Mouse (Mus musculus): ENCODE data around the gene Ube2v1.
"Not testable (repeated sequence)": the region's sequence is repeated elsewhere in the genome, so short reads cannot be mapped to it uniquely, and the experiment has no call there.

DNA sequence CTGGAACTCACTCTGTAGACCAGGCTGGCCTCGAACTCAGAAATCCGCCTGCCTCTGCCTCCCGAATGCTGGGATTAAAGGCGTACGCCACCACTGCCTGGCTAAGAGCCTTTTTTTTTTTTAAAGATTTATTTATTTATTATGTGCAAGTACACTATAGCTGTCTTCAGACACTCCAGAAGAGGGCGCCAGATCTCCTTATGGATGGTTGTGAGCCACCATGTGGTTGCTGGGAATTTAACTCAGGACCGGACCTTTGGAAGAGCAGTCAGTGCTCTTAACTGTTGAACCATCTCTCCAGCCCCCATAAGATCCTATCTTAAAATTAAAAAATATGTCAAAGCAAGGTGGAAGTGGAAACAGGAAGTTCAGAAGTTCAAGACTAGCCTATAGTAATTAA is 18.6 kb downstream of the Ube2v1 start:
- not testable (repeated sequence) for TF ChIP-seq REST (IDR thresholded peaks at IDR 0.05; ENCODE audit: insufficient read depth, insufficient read length); MAX (IDR thresholded peaks at IDR 0.05; ENCODE audit: low read depth); POLR2A (IDR thresholded peaks at IDR 0.05; ENCODE audit: insufficient read length, low read depth); E2F4 (IDR thresholded peaks at IDR 0.05; ENCODE audit: insufficient read depth); POLR2AphosphoS2 (IDR thresholded peaks at IDR 0.05; ENCODE audit: insufficient read length, low read depth); MYOG (IDR thresholded peaks at IDR 0.05; ENCODE audit: control insufficient read depth in 1 of 3, insufficient read depth in 1 of 3, insufficient read length in 2 of 3, low read depth in 2 of 3); TCF12 (IDR thresholded peaks at IDR 0.05; ENCODE audit: insufficient read depth, poor library complexity, severe bottlenecking); SRF (IDR thresholded peaks at IDR 0.05; ENCODE audit: control insufficient read depth, insufficient read length, low read depth); USF1 (IDR thresholded peaks at IDR 0.05; ENCODE audit: low read depth); TCF3 (IDR thresholded peaks at IDR 0.05; ENCODE audit: insufficient read length, low read depth)

Measured in myocyte (in vitro differentiated cells).